Mouse (Mus musculus) heart, postnatal 0 days (tissue): ENCODE data around the gene Creb3. TPM values are rescaled to one million over a fixed set of nuclear protein-coding genes. Genes with fewer than 3 reads are reported as not detected.
A peak's percentile ranks its signal among the peaks of the same experiment; 100 is the strongest.

Experiments
- ATAC-seq: fragments of 200-750 bp; cut with Nextera tagmentation; 2 replicates; pipeline ENCODE4 v1.8.0; 2017; ENCODE audit warnings: low read depth, moderate number of reproducible peaks, moderate library complexity; ENCODE audit not compliant: insufficient read depth
- DNase-seq: peaks from one replicate; pipeline ENCODE4 v3.0.0-alpha.2; 2016; ENCODE audit warnings: low spot score
- H3K27ac ChIP-seq: fragments of 300-500 bp; sonication (generic); 2 replicates; pipeline ENCODE4 v1.5.1; 2014; ENCODE audit warnings: low read depth, mild to moderate bottlenecking
- H3K27me3 ChIP-seq: fragments of 300-500 bp; sonication (generic); 2 replicates; pipeline ENCODE4 v1.6.1; 2014; ENCODE audit warnings: low read length, mixed read lengths; ENCODE audit not compliant: control insufficient read depth, insufficient read depth
- H3K36me3 ChIP-seq: fragments of 300-500 bp; sonication (generic); replicated peaks from 2 replicates; pipeline ENCODE4 v1.6.1; 2014; ENCODE audit warnings: low read length, mixed read lengths; ENCODE audit not compliant: control insufficient read depth, insufficient read depth
- H3K4me1 ChIP-seq: fragments of 300-500 bp; sonication (generic); 2 replicates; pipeline ENCODE4 v1.6.1; 2014; ENCODE audit warnings: antibody characterized with exemption; ENCODE audit not compliant: control insufficient read depth, insufficient read depth
- H3K4me2 ChIP-seq: fragments of 300-500 bp; sonication (generic); 2 replicates; pipeline ENCODE4 v1.6.1; 2014; ENCODE audit warnings: low read depth, mild to moderate bottlenecking, low read length, moderate library complexity
- H3K4me3 ChIP-seq: fragments of 300-500 bp; sonication (generic); 2 replicates; pipeline ENCODE4 v1.5.1; 2014; ENCODE audit warnings: low read depth, low read length
- H3K9ac ChIP-seq: fragments of 300-500 bp; sonication (generic); replicated peaks from 2 replicates; pipeline ENCODE4 v1.6.1; 2014; ENCODE audit warnings: low read depth, low read length, mixed read lengths
- H3K9me3 ChIP-seq: fragments of 300-500 bp; sonication (generic); replicated peaks from 2 replicates; pipeline ENCODE4 v1.6.1; 2016; ENCODE audit warnings: low read length; ENCODE audit not compliant: control insufficient read depth
- CTCF ChIP-seq: IDR thresholded peaks from 2 replicates; pipeline ENCODE4 v1.5.1; 2016; ENCODE audit warnings: antibody characterized with exemption, control low read depth, low read depth
- EP300 ChIP-seq: IDR thresholded peaks from 2 replicates; pipeline ENCODE4 v1.6.1; 2016; ENCODE audit warnings: antibody characterized with exemption, low read depth
- WGBS: fragments of 180-500 bp; shearing (Covaris S2); extraction: QIAGEN DNeasy Blood & Tissue Kit; methylation state at CpG from one replicate; pipeline ENCODE4 v1.1.7; 2014; 5-methylcytosine and 5-hydroxymethylcytosine counted together
- polyA plus RNA-seq: library from polyadenylated mRNA; unstranded; fragments of >200 nt; fragmentation: Nextera tagmentation; extraction: Ambion mirVana; gene quantifications from 2 replicates; pipeline ENCODE4 v1.2.1, GENCODE M21; 2015
- total RNA-seq: library from RNA; depleted of rRNA; stranded (reverse); fragments of >200 nt; gene quantifications from 2 replicates; pipeline ENCODE4 v1.2.3, GENCODE M21; 2014; ENCODE audit warnings: low replicate concordance

The Creb3 gene
- total and polyA plus RNA-seq, 2 experiments from 2014 or later, result 46.3 to 49.1 TPM

GRCm38 (mm10) chr4:43579731-43580130 is 17.6 kb downstream of the Creb3 start:
- 75% methylated on average over 6 of the region's 6 CpGs for WGBS
- DNase-seq (no peak), ATAC-seq (no peak)
- TF ChIP-seq EP300 (no peak), CTCF (no peak)
- peaks cover 42% of the 10 kb centered on the region for H3K36me3 ChIP-seq
- H3K4me2 ChIP-seq, result peak overlapping the region; percentile 96
- H3K4me3 ChIP-seq, result peak overlapping the region; percentile 80
- no peak overlapping the region for H3K27ac ChIP-seq
- H3K27me3 ChIP-seq, result no peaks in the 10 kb centered on the region
- peak overlapping the region; percentile 77; the same call in 1 of the 2 replicates for H3K9ac ChIP-seq
- H3K9me3 ChIP-seq, result no peaks in the 10 kb centered on the region
- peaks cover 31% of the 10 kb centered on the region for H3K4me1 ChIP-seq

- no peak overlapping the region for H3K27ac ChIP-seq
- WGBS, result 92% methylated on average over 5 of the region's 5 CpGs
- no peak overlapping the region for H3K4me3 ChIP-seq
- no peaks in the 10 kb centered on the region for H3K9me3 ChIP-seq
- H3K27me3 ChIP-seq, result no peaks in the 10 kb centered on the region
- no peak overlapping the region for H3K4me2 ChIP-seq
- no peak overlapping the region for H3K9ac ChIP-seq
- DNase-seq (no peak), ATAC-seq (no peak)
- peaks cover 27% of the 10 kb centered on the region for H3K4me1 ChIP-seq
- peaks cover 42% of the 10 kb centered on the region for H3K36me3 ChIP-seq
- TF ChIP-seq CTCF (no peak), EP300 (no peak)
Measured at GRCm38 (mm10) chr4:43580721-43581120, 18.6 kb downstream of the Creb3 start.

- H3K4me1 ChIP-seq, result peaks cover 22% of the 10 kb centered on the region
- WGBS, result 88% methylated on average over 12 of the region's 12 CpGs
- H3K36me3 ChIP-seq, result peaks cover 42% of the 10 kb centered on the region
Measured at GRCm38 (mm10) chr4:43581381-43581780, 19.2 kb downstream of the Creb3 start.

GRCm38 (mm10) chr4:43582241-43582640 is 20.1 kb downstream of the Creb3 start:
- TF ChIP-seq CTCF, result no peak
- TF ChIP-seq EP300, result no peak
- Histone ChIP-seq H3K4me2 (no peak overlapping the region), H3K36me3 (peaks cover 42% of the 10 kb centered on the region), H3K27ac (no peak overlapping the region), H3K9me3 (no peaks in the 10 kb centered on the region), H3K4me1 (peaks cover 17% of the 10 kb centered on the region), H3K27me3 (no peaks in the 10 kb centered on the region), H3K9ac (no peak overlapping the region), H3K4me3 (no peak overlapping the region)
- ATAC-seq (no peak), DNase-seq (no peak)
- 88% methylated on average over 5 of the region's 5 CpGs for WGBS

More at GRCm38 (mm10) chr4:43581381-43581780, 19.2 kb downstream of the Creb3 start:
- TF ChIP-seq EP300 (no peak), CTCF (no peak)
- Histone ChIP-seq H3K4me3 (no peak overlapping the region), H3K27me3 (no peaks in the 10 kb centered on the region), H3K9ac (no peak overlapping the region), H3K27ac (no peak overlapping the region), H3K9me3 (no peaks in the 10 kb centered on the region), H3K4me2 (no peak overlapping the region)
- ATAC-seq (no peak), DNase-seq (no peak)

- H3K9me3 ChIP-seq, result no peaks in the 10 kb centered on the region
- H3K4me1 ChIP-seq, result peaks cover 15% of the 10 kb centered on the region
- H3K36me3 ChIP-seq, result peaks cover 42% of the 10 kb centered on the region
- ATAC-seq, result no peak
- H3K9ac ChIP-seq, result no peak overlapping the region
- DNase-seq, result no peak
- no peak overlapping the region for H3K4me2 ChIP-seq
- H3K4me3 ChIP-seq, result no peak overlapping the region
- H3K27ac ChIP-seq, result peak overlapping the region; percentile 57
- H3K27me3 ChIP-seq, result no peaks in the 10 kb centered on the region
- WGBS, result 52% methylated on average over 7 of the region's 7 CpGs
- no peak for TF ChIP-seq CTCF
Measured at GRCm38 (mm10) chr4:43583421-43583820, 21.3 kb downstream of the Creb3 start.
